Mouse (Mus musculus): Measurements from ENCODE around the gene Samd13. TPM values are rescaled to one million over a fixed set of nuclear protein-coding genes. Genes with fewer than 3 reads are reported as not detected.

Gene Samd13
- polyA plus RNA-seq, 1 experiment from 2014 or later = 0.24 TPM

DNA sequence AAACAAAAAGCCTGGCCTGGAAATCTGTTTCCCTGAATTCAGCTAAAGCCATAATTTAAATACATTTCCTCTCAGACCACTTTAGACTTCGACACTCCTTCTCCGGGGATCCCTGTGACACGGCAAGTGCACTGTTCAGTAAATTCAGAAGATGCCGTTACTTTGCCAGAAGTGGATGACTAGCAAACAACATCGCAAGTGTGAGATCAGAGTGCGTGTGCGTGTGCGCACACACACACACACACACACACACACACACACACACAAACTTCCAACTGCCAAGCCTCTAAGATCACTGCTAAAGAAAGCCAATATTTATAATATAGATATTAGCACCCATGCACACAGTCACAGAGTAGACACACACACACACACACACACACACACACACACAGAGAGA, 3.7 kb downstream of the Samd13 start:
- ATAC-seq (ENCODE audit: low FRiP score) = no peak
- no peaks in the 10 kb centered on the region for H3K9me3 ChIP-seq (ENCODE audit: control insufficient read depth, low read length)
- WGBS = 75% methylated on average over 8 of the region's 8 CpGs
- H3K27ac ChIP-seq = no peak overlapping the region
- H3K4me3 ChIP-seq (replicated peaks; ENCODE audit: low read length) = peak overlapping the region; percentile 15; the same call in 1 of the 2 replicates
- peak overlapping the region; percentile 43 for H3K4me2 ChIP-seq (replicated peaks)
- no peak overlapping the region for H3K9ac ChIP-seq
- 0 out of 2 replicates have a peak, but pooled peaks cover 3% of the 10 kb centered on the region for H3K4me1 ChIP-seq (replicated peaks; ENCODE audit: control insufficient read depth, insufficient read depth, low read length)
- DNase-seq (ENCODE audit: low spot score) = no peak
- H3K36me3 ChIP-seq (replicated peaks; ENCODE audit: control insufficient read depth, insufficient read depth) = no peaks in the 10 kb centered on the region
- H3K27me3 ChIP-seq (ENCODE audit: control insufficient read depth, insufficient read depth, low read length) = no peaks in the 10 kb centered on the region

DNA sequence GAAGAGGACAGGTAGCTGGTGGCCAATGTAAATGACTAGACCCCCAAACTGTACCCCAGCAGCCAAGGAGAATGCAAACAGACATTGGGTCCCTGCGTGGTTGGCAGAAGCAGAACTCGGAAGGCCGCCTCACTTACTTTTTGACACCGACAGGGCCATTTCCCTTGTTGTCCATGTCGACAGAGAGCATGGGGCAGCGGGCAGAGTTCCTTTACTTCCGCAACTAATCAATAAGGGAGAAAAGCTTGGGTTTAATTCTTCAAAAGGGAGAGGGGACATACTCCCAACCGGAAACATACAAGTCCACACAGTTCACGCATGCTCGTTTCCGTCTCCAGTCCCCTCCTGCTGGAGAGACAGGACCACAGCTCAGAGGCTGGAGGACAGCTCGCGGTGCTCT, 4.8 kb downstream of the Samd13 start:
- no peak overlapping the region for H3K27ac ChIP-seq
- H3K36me3 ChIP-seq (replicated peaks; ENCODE audit: control insufficient read depth, insufficient read depth) = no peaks in the 10 kb centered on the region
- 95% methylated on average over 13 of the region's 13 CpGs for WGBS
- 0 out of 2 replicates have a peak, but pooled peaks cover 3% of the 10 kb centered on the region for H3K4me1 ChIP-seq (replicated peaks; ENCODE audit: control insufficient read depth, insufficient read depth, low read length)
- no peaks in the 10 kb centered on the region for H3K27me3 ChIP-seq (ENCODE audit: control insufficient read depth, insufficient read depth, low read length)
- DNase-seq (ENCODE audit: low spot score) (no peak), ATAC-seq (ENCODE audit: low FRiP score) (no peak)
- no peaks in the 10 kb centered on the region for H3K9me3 ChIP-seq (ENCODE audit: control insufficient read depth, low read length)
- H3K4me3 ChIP-seq (replicated peaks; ENCODE audit: low read length) = no peak overlapping the region
- no peak overlapping the region for H3K9ac ChIP-seq
- H3K4me2 ChIP-seq (replicated peaks) = no peak overlapping the region

DNA sequence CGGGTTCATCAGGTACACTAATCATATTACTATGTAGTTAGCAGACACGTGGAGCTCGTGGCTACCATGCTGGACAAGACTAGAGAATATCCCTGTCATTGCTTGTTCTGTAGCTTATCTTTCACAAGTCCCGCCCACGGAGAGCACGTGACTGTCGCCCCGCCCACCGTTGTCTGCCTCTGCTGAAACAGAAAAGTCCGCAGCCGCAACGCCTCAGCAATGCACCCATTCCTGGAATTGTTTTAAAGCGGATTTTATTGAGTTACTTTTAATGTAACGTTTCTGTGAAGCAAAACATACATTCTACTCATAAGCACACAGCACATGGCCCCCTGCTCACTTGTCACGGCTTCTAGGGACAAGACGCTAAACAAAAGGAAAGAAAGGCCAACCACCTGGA, 5.7 kb downstream of the Samd13 start:
- WGBS = 93% methylated on average over 16 of the region's 16 CpGs
- H3K9me3 ChIP-seq (ENCODE audit: control insufficient read depth, low read length) = no peaks in the 10 kb centered on the region
- no peaks in the 10 kb centered on the region for H3K27me3 ChIP-seq (ENCODE audit: control insufficient read depth, insufficient read depth, low read length)
- ATAC-seq (ENCODE audit: low FRiP score) (no peak), DNase-seq (ENCODE audit: low spot score) (no peak)
- no peaks in the 10 kb centered on the region for H3K36me3 ChIP-seq (replicated peaks; ENCODE audit: control insufficient read depth, insufficient read depth)
- H3K27ac ChIP-seq = no peak overlapping the region
- H3K4me1 ChIP-seq (replicated peaks; ENCODE audit: control insufficient read depth, insufficient read depth, low read length) = no peaks in the 10 kb centered on the region
- H3K4me2 ChIP-seq (replicated peaks) = no peak overlapping the region
- no peak overlapping the region for H3K9ac ChIP-seq
- no peak overlapping the region for H3K4me3 ChIP-seq (replicated peaks; ENCODE audit: low read length)

DNA sequence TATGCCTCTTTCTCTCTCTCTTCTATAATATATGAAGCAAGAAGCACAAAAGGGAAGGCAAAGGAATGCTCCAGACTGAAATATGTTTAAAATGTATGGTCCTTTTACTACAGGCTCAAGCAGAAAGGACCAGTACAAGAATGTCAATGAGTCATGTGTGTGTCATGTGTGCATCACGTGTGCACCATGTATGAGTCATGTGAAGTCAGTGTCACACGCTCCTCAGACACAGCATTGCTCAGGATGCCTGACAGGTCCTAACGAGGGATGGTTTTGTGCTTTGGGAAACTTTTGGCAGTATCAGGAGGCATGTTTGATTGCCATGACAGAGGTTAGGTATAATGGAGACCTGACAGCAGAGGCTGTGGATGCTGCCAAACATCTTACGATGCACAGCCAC, 9.2 kb downstream of the Samd13 start:
- no peaks in the 10 kb centered on the region for H3K27me3 ChIP-seq (ENCODE audit: control insufficient read depth, insufficient read depth, low read length)
- H3K4me2 ChIP-seq (replicated peaks) = no peak overlapping the region
- H3K9me3 ChIP-seq (ENCODE audit: control insufficient read depth, low read length) = no peaks in the 10 kb centered on the region
- ATAC-seq (ENCODE audit: low FRiP score) (no peak), DNase-seq (ENCODE audit: low spot score) (no peak)
- no peaks in the 10 kb centered on the region for H3K4me1 ChIP-seq (replicated peaks; ENCODE audit: control insufficient read depth, insufficient read depth, low read length)
- WGBS = 92% methylated on average over 4 of the region's 4 CpGs
- H3K27ac ChIP-seq = no peak overlapping the region
- no peak overlapping the region for H3K4me3 ChIP-seq (replicated peaks; ENCODE audit: low read length)
- H3K36me3 ChIP-seq (replicated peaks; ENCODE audit: control insufficient read depth, insufficient read depth) = no peaks in the 10 kb centered on the region
- H3K9ac ChIP-seq = no peak overlapping the region

DNA sequence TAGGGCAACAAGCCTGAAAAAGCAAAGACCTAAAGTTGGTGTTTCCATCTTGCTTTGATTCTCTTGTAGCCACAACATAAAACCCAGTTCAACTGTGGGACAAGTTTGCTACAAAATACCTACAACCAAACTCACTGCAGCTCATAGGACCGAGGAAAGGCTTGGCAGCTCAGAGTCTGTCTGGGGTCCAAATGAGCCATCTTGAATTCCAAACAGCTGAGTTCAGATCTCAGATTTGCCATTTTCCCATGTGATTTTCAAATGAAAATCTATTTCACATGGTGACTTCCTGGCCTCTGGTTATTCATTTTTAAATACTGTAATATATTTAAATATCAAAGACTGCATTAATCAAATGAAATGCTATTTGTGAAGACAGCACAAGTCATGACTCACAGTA, 10.3 kb downstream of the Samd13 start:
- no peak overlapping the region for H3K9ac ChIP-seq
- WGBS = 92% methylated on average over 1 of the region's 1 CpGs
- ATAC-seq (ENCODE audit: low FRiP score) = no peak

DNA sequence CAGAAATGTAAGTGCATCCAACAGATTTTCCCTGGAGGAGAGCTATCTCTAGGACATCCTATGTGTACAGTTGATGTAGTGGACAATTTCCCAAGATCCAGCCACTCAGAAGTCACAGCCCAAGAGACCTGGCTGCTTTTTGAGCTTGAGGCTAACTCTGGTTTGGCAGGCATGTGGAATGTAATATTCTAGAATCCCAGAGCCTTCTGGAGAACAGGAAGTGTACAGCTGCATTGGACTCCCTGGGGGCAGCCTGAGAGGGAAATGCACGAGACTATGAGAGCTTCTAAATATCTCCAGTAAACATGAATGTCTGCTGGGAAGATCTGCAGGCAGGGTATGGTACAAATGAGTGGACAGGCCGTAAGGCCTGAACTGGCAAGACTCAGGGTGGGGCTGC, 14.3 kb downstream of the Samd13 start:
- 66% methylated on average over 2 of the region's 2 CpGs for WGBS
- Histone ChIP-seq H3K27me3 (ENCODE audit: control insufficient read depth, insufficient read depth, low read length) (no peaks in the 10 kb centered on the region), H3K4me3 (replicated peaks; ENCODE audit: low read length) (no peak overlapping the region), H3K27ac (no peak overlapping the region), H3K4me2 (replicated peaks) (no peak overlapping the region), H3K4me1 (replicated peaks; ENCODE audit: control insufficient read depth, insufficient read depth, low read length) (no peaks in the 10 kb centered on the region), H3K9ac (no peak overlapping the region), H3K36me3 (replicated peaks; ENCODE audit: control insufficient read depth, insufficient read depth) (no peaks in the 10 kb centered on the region), H3K9me3 (ENCODE audit: control insufficient read depth, low read length) (no peaks in the 10 kb centered on the region)
- ATAC-seq (ENCODE audit: low FRiP score) = no peak
- no peak for DNase-seq (ENCODE audit: low spot score)

More for the DNA sequence above, 10.3 kb downstream of the Samd13 start:
- H3K4me3 ChIP-seq (replicated peaks; ENCODE audit: low read length) = no peak overlapping the region
- no peak overlapping the region for H3K4me2 ChIP-seq (replicated peaks)
- DNase-seq (ENCODE audit: low spot score) = no peak
- no peaks in the 10 kb centered on the region for H3K27me3 ChIP-seq (ENCODE audit: control insufficient read depth, insufficient read depth, low read length)
- no peaks in the 10 kb centered on the region for H3K9me3 ChIP-seq (ENCODE audit: control insufficient read depth, low read length)
- no peaks in the 10 kb centered on the region for H3K36me3 ChIP-seq (replicated peaks; ENCODE audit: control insufficient read depth, insufficient read depth)
- no peak overlapping the region for H3K27ac ChIP-seq
- no peaks in the 10 kb centered on the region for H3K4me1 ChIP-seq (replicated peaks; ENCODE audit: control insufficient read depth, insufficient read depth, low read length)

DNA sequence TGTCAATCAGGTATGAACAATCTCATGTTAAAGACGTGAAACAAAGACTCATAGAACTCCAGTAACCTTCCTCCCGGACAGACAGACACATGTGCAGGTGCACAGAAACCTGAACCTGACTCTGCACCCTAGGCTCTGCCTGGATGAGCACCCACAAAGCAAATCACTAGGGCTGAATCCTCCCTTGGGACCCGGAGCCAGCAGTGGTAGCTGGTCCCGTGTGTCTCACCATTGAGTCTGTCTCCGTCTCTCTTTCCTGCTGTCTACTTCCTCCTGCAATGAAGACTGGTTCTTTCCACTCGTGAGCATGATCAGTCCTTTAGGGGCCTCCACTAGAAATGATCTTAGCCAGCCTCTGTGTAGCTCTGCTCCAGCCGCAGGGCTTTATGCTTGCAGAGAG, 23.5 kb downstream of the Samd13 start:
- no peak overlapping the region for H3K4me2 ChIP-seq (replicated peaks)
- no peak overlapping the region for H3K4me3 ChIP-seq (replicated peaks; ENCODE audit: low read length)
- WGBS = 87% methylated on average over 7 of the region's 7 CpGs
- H3K27ac ChIP-seq = no peak overlapping the region
- no peaks in the 10 kb centered on the region for H3K27me3 ChIP-seq (ENCODE audit: control insufficient read depth, insufficient read depth, low read length)
- no peak for DNase-seq (ENCODE audit: low spot score)
- no peak overlapping the region for H3K9ac ChIP-seq
- H3K9me3 ChIP-seq (ENCODE audit: control insufficient read depth, low read length) = no peaks in the 10 kb centered on the region
- no peaks in the 10 kb centered on the region for H3K36me3 ChIP-seq (replicated peaks; ENCODE audit: control insufficient read depth, insufficient read depth)
- no peak for ATAC-seq (ENCODE audit: low FRiP score)
- no peaks in the 10 kb centered on the region for H3K4me1 ChIP-seq (replicated peaks; ENCODE audit: control insufficient read depth, insufficient read depth, low read length)

DNA sequence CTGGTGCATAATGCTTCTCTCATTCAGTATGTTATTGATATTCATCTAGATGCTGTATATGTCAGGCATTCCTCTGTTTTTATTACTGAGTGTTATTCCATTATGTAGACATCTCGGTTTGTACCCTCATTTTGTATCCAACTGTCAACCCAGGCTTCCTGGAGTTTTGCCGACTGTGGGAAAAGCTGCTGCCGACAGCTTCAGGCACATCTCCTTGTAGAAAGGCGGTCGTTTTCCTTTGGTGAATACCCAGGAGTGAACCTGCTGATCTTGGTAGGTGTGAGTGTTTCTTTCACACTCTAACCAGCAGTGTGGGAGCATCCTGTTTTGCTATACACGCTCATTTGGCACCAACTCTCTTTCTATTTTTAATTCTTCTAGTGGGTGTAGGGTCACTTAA, 24.4 kb downstream of the Samd13 start:
- WGBS = 69% methylated on average over 6 of the region's 6 CpGs
- Histone ChIP-seq H3K9me3 (ENCODE audit: control insufficient read depth, low read length) (no peaks in the 10 kb centered on the region), H3K4me3 (replicated peaks; ENCODE audit: low read length) (no peak overlapping the region), H3K9ac (no peak overlapping the region), H3K36me3 (replicated peaks; ENCODE audit: control insufficient read depth, insufficient read depth) (no peaks in the 10 kb centered on the region), H3K4me1 (replicated peaks; ENCODE audit: control insufficient read depth, insufficient read depth, low read length) (no peaks in the 10 kb centered on the region), H3K4me2 (replicated peaks) (no peak overlapping the region), H3K27ac (no peak overlapping the region), H3K27me3 (ENCODE audit: control insufficient read depth, insufficient read depth, low read length) (no peaks in the 10 kb centered on the region)
- DNase-seq (ENCODE audit: low spot score) (no peak), ATAC-seq (ENCODE audit: low FRiP score) (no peak)

DNA sequence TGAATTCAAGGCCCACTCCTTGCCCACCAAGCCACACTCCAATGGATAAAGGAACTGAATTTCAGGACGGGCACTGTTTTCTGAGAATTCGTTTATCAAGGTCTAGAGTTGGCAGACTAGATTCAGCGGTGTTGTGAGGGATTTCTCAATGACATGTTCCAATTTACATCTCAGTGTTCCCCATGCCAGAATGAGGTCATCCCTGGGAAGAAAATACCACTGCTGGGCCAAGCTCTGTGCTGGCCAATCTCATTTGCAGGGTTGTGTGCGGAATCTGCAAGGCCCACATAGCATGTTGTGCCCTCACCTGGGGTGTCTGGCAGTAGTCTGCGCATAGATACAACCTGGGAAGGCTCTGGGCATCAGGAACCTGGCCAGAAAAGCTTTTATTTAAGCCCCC, 26.1 kb downstream of the Samd13 start:
- no peak for DNase-seq (ENCODE audit: low spot score)
- Histone ChIP-seq H3K36me3 (replicated peaks; ENCODE audit: control insufficient read depth, insufficient read depth) (no peaks in the 10 kb centered on the region), H3K4me1 (replicated peaks; ENCODE audit: control insufficient read depth, insufficient read depth, low read length) (no peaks in the 10 kb centered on the region), H3K9me3 (ENCODE audit: control insufficient read depth, low read length) (no peaks in the 10 kb centered on the region), H3K27me3 (ENCODE audit: control insufficient read depth, insufficient read depth, low read length) (no peaks in the 10 kb centered on the region), H3K9ac (no peak overlapping the region), H3K27ac (no peak overlapping the region), H3K4me2 (replicated peaks) (no peak overlapping the region), H3K4me3 (replicated peaks; ENCODE audit: low read length) (no peak overlapping the region)
- WGBS = 90% methylated on average over 5 of the region's 5 CpGs
- no peak for ATAC-seq (ENCODE audit: low FRiP score)

DNA sequence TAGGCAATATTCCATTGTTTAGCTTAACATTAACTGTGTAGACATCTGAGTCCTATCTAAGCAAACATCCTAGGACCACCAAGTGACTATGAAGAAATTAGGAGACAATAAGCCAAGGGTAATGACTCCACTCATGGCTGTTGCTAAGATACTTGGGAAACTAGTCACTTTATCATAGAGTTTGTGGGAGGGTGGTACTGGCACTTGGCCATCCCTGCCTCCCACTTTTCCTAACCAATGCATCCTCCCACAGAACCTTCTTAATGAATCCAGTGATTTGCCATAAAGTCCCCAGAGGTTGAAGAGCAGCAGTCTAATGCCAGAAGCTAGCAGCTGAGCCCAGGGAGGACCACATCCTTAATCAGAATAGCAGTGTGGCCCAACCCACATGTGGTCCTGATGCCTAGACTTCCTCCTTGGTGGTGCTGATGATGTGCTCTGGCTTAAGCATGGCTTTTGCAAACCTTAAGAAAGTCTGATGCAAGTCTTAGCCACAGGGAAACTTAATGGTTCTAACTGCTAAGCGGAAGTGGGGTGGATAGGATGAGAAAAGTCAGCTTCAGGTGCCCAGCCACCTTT, 27.2 kb downstream of the Samd13 start:
- H3K27me3 ChIP-seq (ENCODE audit: control insufficient read depth, insufficient read depth, low read length) = no peaks in the 10 kb centered on the region
- no peak overlapping the region for H3K27ac ChIP-seq
- no peak overlapping the region for H3K4me2 ChIP-seq (replicated peaks)
- H3K4me1 ChIP-seq (replicated peaks; ENCODE audit: control insufficient read depth, insufficient read depth, low read length) = no peaks in the 10 kb centered on the region
- 96% methylated on average over 1 of the region's 1 CpGs for WGBS
- no peak for DNase-seq (ENCODE audit: low spot score)
- H3K9me3 ChIP-seq (ENCODE audit: control insufficient read depth, low read length) = no peaks in the 10 kb centered on the region
- no peak overlapping the region for H3K9ac ChIP-seq
- no peak for ATAC-seq (ENCODE audit: low FRiP score)
- H3K4me3 ChIP-seq (replicated peaks; ENCODE audit: low read length) = no peak overlapping the region
- H3K36me3 ChIP-seq (replicated peaks; ENCODE audit: control insufficient read depth, insufficient read depth) = no peaks in the 10 kb centered on the region
